Mouse (Mus musculus) liver, adult 2 months (tissue): ENCODE results near the gene Camk2n2.

Source experiments
- CTCF ChIP-seq: fragments of 200-500 bp; IDR thresholded peaks from 2 replicates; pipeline ENCODE4 v1.5.1; 2011; ENCODE audit warnings: low read depth, low read length, control low read depth
- POLR2A ChIP-seq: fragments of 200-500 bp; IDR thresholded peaks from 2 replicates; pipeline ENCODE4 v1.6.1; 2011; ENCODE audit warnings: low read length, control low read depth; ENCODE audit not compliant: insufficient read depth; ENCODE audit errors: extremely low read depth

GRCm38 (mm10) chr16:20590680-20591038 is 30.4 kb downstream of the Camk2n2 start:
- no peak for TF ChIP-seq CTCF
- no peak for TF ChIP-seq POLR2A
